Comparison of ENCODE assay signal across 21 mouse cellular contexts in the genomic region with DNA sequence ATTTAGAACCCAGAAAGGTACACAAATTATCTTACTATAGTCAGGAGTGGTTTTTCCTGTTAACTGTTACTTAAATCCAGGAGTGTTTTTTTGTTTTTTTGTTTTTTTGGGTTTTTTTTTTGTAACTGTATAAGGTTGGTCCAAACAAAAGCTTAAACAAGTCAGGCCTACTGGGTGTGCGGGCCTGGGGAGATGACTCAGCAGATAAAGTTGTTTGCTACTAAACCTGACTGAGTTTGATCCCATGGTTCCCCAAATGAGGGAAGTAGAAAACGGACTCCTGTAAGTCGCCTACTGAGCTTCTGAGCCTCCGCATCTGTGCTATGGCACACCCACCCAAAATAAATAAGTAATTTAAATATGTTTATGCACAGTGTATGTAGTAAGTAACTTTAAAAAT. TPM values are rescaled to one million over a fixed set of nuclear protein-coding genes. Genes with fewer than 3 reads are reported as not detected.
DNase-seq lines count a peak whose midpoint lies in the region; ATAC-seq and TF ChIP-seq lines count a peak whose summit lies in the region.
"Had no signal": no experiment of that assay in that cellular context is flagged by ENCODE, and none has a peak within 500 bp of the region (broad histone marks: within the 10 kb centered on the region; RNA-seq: fewer than 3 reads in every experiment).

No protein-coding gene starts in this region.

- ATAC-seq in liver, embryonic 13.5 days (ENCODE audit: low read depth), result peak; percentile 74
- no peak for ATAC-seq in erythroid progenitor cell, adult 5-6 weeks (replicated peaks; ENCODE audit: low FRiP score, poor library complexity, severe bottlenecking)
- ATAC-seq in activated CD4-positive, CD25-positive, alpha-beta regulatory T cell, adult 4 months, result no peak
- ATAC-seq: forebrain, embryonic 13.5 days; forebrain, postnatal 0 days; intestine, embryonic 16.5 days had no signal

- no peaks in the 10 kb centered on the region for H3K9me3 ChIP-seq in ES-Bruce4 (replicated peaks; ENCODE audit: control insufficient read depth, insufficient read depth, low read length, poor library complexity, severe bottlenecking)
- no peaks in the 10 kb centered on the region for H3K9me3 ChIP-seq in liver, embryonic 13.5 days (replicated peaks)
- H3K9me3 ChIP-seq: embryonic facial prominence, embryonic 13.5 days; forebrain, embryonic 13.5 days; heart, embryonic 13.5 days; hindbrain, embryonic 15.5 days had no signal

- no peak for TF ChIP-seq EP300 in ES-Bruce4 (IDR thresholded peaks at IDR 0.05; ENCODE audit: insufficient read depth, low read depth, low read length)

- no peaks in the 10 kb centered on the region for H3K4me1 ChIP-seq in ES-Bruce4 (ENCODE audit: control insufficient read depth, insufficient read depth, low read length)
- H3K4me1 ChIP-seq in liver, embryonic 13.5 days (replicated peaks), result peaks cover 3% of the 10 kb centered on the region; the same call in 1 of the 2 replicates
- H3K4me1 ChIP-seq: embryonic facial prominence, embryonic 13.5 days; heart, embryonic 13.5 days; hindbrain, embryonic 15.5 days had no signal

- TF ChIP-seq POLR2A in ES-Bruce4 (IDR thresholded peaks at IDR 0.05; ENCODE audit: insufficient read depth, low read length), result no peak

- peak overlapping the region; percentile 76 for H3K27ac ChIP-seq in ES-Bruce4 (ENCODE audit: insufficient read depth, low read length)
- no peak overlapping the region for H3K27ac ChIP-seq in liver, embryonic 13.5 days
- H3K27ac ChIP-seq: embryonic facial prominence, embryonic 13.5 days; forebrain, embryonic 13.5 days; gastrocnemius, adult 2 months; heart, embryonic 13.5 days; hindbrain, embryonic 15.5 days had no signal

- no peak overlapping the region for H3K4me2 ChIP-seq in liver, embryonic 13.5 days
- H3K4me2 ChIP-seq: embryonic facial prominence, embryonic 13.5 days; forebrain, embryonic 13.5 days; heart, embryonic 13.5 days; hindbrain, embryonic 15.5 days had no signal

- WGBS in liver, embryonic 13.5 days (ENCODE audit: insufficient replicate concordance), result 44% methylated on average over 4 of the region's 4 CpGs

- no peaks in the 10 kb centered on the region for H3K36me3 ChIP-seq in ES-Bruce4 (ENCODE audit: control insufficient read depth, insufficient read depth, low read length, poor library complexity, severe bottlenecking)
- no peaks in the 10 kb centered on the region for H3K36me3 ChIP-seq in liver, embryonic 13.5 days
- H3K36me3 ChIP-seq: embryonic facial prominence, embryonic 13.5 days; heart, embryonic 13.5 days; hindbrain, embryonic 15.5 days had no signal

- DNase-seq in 3T3-L1 (ENCODE audit: low read depth, low spot score) (peak; percentile 18), R1 (ENCODE audit: low read depth, low spot score) (peak; percentile 62)
- no peak for DNase-seq in liver, embryonic 13.5 days
- no peak for DNase-seq in embryo, embryonic 10 days (ENCODE audit: low spot score)
- DNase-seq: adrenal gland, adult 2 months; adrenal gland, postnatal 25 days; cerebellum, adult 2 months; cerebellum, postnatal 25 days; forebrain, postnatal 0 days; gastrocnemius, adult 2 months; gastrocnemius, postnatal 25 days; heart, adult 11 months; heart, postnatal 36 days had no signal

- no peaks in the 10 kb centered on the region for H3K27me3 ChIP-seq in ES-Bruce4 (ENCODE audit: control insufficient read depth, insufficient read depth, low read length, poor library complexity, severe bottlenecking)
- no peaks in the 10 kb centered on the region for H3K27me3 ChIP-seq in liver, embryonic 13.5 days
- H3K27me3 ChIP-seq: embryonic facial prominence, embryonic 13.5 days; forebrain, embryonic 13.5 days; heart, embryonic 13.5 days; hindbrain, embryonic 15.5 days had no signal

- H3K4me3 ChIP-seq in ES-Bruce4 (ENCODE audit: low read depth, low read length), result 0 out of 2 replicates have a peak overlapping the region, but pooled peaks have one; percentile 22
- no peak overlapping the region for H3K4me3 ChIP-seq in liver, embryonic 13.5 days (replicated peaks)
- H3K4me3 ChIP-seq: embryonic facial prominence, embryonic 13.5 days; forebrain, embryonic 13.5 days; gastrocnemius, adult 2 months; heart, embryonic 13.5 days; hindbrain, embryonic 15.5 days had no signal

- H3K9ac ChIP-seq in ES-Bruce4 (ENCODE audit: low read depth, poor library complexity, severe bottlenecking), result peak overlapping the region; percentile 0; the same call in 1 of the 2 replicates
- H3K9ac ChIP-seq in liver, embryonic 13.5 days, result no peak overlapping the region
- H3K9ac ChIP-seq: embryonic facial prominence, embryonic 13.5 days; forebrain, embryonic 13.5 days; forebrain, postnatal 0 days; heart, embryonic 13.5 days; hindbrain, embryonic 15.5 days had no signal

- TF ChIP-seq CTCF in ES-Bruce4 (IDR thresholded peaks at IDR 0.05; ENCODE audit: low read depth, low read length), result no peak

RNA-seq across cellular contexts. Expression of a gene that starts 6.0 kb away (rescaled TPM):
- 49.4 and 51.8 TPM in 2 replicates for polyA plus RNA-seq in ES-Bruce4 (2011; ENCODE audit: insufficient read depth, insufficient read length, low read depth, missing spikeins)
- 6.0 and 8.4 TPM in 2 replicates for polyA plus RNA-seq in liver, embryonic 13.5 days (2015; fragmentation: Nextera tagmentation; extraction: Ambion mirVana)
- total RNA-seq in erythroid progenitor cell, adult 5-6 weeks (2015; ENCODE audit: low replicate concordance), result 9.7 and 10.5 TPM in 2 replicates
- 6.8 and 12.6 TPM in 2 replicates for total RNA-seq in erythroid progenitor cell, adult 5-6 weeks (2017; ENCODE audit: low replicate concordance)
- 1 to 10 TPM in 1 of 2 experiments, under 1 TPM in 1; 0.97 to 1.9 TPM for polyA plus RNA-seq in activated CD4-positive, CD25-positive, alpha-beta regulatory T cell, adult 4 months (2017; shearing (Covaris generic))

RNA-seq across cellular contexts. Expression of a gene that starts 55.3 kb away (rescaled TPM):
- 36.2 and 43.9 TPM in 2 replicates for polyA plus RNA-seq in ES-Bruce4 (2011; ENCODE audit: insufficient read depth, insufficient read length, low read depth, missing spikeins)
- 10.2 and 13.1 TPM in 2 replicates for polyA plus RNA-seq in liver, embryonic 13.5 days (2015; fragmentation: Nextera tagmentation; extraction: Ambion mirVana)
- 27.4 and 36.5 TPM in 2 replicates for total RNA-seq in erythroid progenitor cell, adult 5-6 weeks (2015; ENCODE audit: low replicate concordance)
- 31.6 and 36.2 TPM in 2 replicates for total RNA-seq in erythroid progenitor cell, adult 5-6 weeks (2017; ENCODE audit: low replicate concordance)
- 10 to 100 TPM; 11.0 to 12.5 TPM for polyA plus RNA-seq in activated CD4-positive, CD25-positive, alpha-beta regulatory T cell, adult 4 months (2017; shearing (Covaris generic))

Comparison
In these comparisons a context has a peak if more than half of its experiments do, and no peak if none do; other contexts are left out.
1. DNase-seq: peak in 3T3-L1 (single experiment) and R1 (single experiment); none in liver, embryonic 13.5 days (single experiment) and embryo, embryonic 10 days (single experiment).